Mouse (Mus musculus) regulatory T cell (primary cell): ENCODE measurements around the gene Vim.

Source experiments
- in situ Hi-C: fragments of 300-600 bp; cut with MboI, MseI; formaldehyde crosslinking; loops from one replicate; pipeline ENCODE4 v1.15.1; 2025; ENCODE audit warnings: high pct_unique_total_duplicates

Gene Vim

DNA sequence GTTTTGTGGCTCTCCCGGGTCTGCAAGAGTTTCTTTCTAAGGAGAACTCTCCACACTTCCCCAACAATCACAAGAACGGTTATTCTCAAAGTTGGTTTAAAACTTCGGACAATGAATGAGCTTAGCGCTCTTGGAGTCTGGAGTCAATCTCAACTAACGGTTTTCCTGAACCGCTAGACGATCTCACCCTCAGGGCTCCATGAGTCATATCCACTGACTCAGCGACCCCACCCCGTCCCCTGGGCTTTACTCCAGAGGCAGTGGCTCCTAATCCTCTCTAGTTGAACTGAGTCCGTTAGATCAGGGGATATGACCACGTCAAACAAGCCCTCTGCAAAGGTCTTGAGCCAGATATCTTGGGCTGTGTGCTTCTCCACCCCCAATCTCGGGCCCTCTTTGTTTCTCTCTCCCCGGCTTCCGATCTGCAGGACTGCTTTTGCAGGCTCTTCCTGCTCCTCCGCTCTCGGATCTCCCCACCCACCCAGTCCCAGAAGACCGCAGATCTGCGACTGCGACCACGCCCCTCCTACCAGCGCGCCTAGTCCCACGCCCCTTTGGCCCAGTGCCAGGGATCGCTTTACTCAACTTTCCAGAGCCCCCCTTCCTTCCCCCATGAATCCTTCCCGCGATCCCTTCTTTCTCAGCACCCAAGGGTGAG, at the start of gene Vim:
Gene Vim (plus strand): TSS at position 520 of the 658 bp plus-strand sequence.
- in situ Hi-C loops: loop anchor here (5.0 to 25.0 kb wide), 3 partner anchors 36 to 1161 kb away; partner anchors contain the start of gene Mindy3

DNA sequence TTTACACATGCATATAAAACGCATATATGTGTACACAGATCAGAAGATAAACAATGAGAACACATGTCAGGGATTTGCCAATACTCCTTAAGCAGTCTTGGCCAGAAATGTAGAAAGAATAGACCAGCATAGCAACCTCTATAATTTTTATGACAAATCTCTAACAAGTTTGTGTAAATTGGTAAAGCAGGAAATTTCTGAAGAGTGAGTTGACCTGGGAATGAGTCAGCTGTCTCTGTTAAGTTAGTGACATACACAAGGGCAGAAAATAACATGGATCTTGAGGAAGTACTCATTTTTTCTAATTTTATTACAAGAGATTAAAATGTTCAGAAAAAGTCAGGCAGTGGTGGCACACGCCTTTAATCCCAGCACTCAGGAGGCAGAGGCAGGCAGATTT, 47.5 kb upstream of the Vim start:
- in situ Hi-C loops: loop anchor here (5.0 kb wide), 1 partner anchor 89 kb away; no protein-coding TSS in a partner anchor

DNA sequence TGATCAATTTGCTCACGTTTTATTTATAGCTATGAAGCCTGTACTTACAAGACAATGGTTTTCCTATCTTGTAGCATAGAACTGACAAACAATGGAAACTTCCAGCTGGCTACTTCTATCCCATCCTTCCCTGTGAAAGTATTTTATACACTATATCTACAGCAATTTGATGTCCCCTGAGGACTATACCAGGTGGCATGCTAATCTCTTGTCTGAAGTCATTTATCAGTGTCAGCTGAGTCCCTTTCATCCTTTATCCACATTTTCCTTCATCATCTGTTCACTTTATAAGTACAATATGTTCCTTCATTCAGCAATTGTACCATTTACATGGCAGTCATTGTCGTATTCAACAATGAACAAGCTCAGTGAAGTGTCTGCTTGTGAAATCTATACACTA, 46.6 kb upstream of the Vim start:
- in situ Hi-C loops: loop anchor here (5.0 kb wide), 1 partner anchor 90 kb away; no protein-coding TSS in a partner anchor

DNA sequence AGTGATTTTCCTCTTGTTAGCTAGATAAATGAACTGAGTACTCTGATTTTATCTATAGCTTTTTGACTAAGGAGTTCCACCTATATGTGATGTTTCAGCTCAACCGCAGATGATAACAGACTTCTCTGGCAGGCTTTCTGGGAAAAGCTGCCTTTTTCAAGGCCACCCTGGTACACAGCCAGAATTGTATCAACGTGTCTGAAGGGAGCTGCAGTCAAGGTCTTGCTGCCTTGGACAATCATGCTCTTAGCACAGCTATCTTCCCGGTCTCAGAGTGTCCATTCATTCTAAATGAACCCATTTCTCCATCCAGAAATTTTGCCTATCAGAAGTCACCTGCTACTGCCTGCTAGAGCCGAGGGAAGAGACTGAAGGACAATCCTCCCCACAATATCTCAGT, 46.2 kb upstream of the Vim start:
- in situ Hi-C loops: loop anchor here (5.0 kb wide), 1 partner anchor 90 kb away; no protein-coding TSS in a partner anchor

DNA sequence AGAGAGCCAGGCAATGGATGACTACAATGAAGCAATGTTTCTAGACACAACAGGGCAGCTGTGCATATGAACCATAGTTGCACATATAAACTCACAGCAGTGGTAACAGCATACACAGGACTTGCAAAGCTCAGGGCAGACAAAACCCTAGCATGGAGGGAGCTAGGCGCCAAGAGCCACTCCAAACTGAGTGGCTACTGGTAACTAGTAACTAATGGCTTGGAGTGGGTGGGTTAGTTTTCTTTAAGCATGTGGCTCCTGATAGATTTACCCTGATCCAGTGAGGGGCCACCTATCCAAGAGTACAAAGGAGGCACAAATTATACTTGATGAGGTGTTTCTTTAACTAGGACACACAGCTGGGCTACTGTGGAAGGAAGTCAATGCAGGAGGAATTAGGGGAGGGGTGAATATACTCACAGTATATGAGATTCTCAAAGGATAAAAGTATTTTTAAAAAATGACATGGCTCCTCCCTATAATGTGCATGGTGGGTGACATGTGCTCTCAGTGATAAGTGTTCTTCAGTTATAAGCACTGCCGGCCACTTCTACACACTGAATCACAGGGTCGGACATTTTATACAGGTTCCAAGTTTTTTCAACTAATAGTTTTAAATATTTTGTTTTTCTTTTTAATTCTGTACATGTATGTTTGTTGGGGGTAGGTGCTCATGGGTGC, 44.3 kb upstream of the Vim start:
- in situ Hi-C loops: loop anchor here (5.0 kb wide), 1 partner anchor 92 kb away; no protein-coding TSS in a partner anchor

DNA sequence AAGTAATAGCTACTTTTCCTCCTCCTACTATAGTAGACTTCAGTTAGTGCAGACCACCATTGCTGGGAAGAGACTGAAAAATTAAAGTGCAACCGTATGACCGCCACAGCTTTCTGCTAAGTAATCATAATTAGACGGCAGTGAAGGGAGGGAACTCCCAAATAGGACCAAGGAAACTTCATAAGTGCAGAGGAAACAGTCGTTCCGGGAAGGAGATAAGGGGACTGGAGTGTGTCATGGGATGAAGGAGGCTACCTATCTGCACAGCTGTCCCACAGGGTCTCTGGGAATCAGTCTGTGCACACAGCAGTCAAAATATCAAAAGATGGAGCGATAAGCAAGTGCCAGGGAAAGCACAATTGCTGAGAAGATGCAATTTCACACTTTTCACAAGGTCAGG, 43.1 kb upstream of the Vim start:
- in situ Hi-C loops: no loop called here

DNA sequence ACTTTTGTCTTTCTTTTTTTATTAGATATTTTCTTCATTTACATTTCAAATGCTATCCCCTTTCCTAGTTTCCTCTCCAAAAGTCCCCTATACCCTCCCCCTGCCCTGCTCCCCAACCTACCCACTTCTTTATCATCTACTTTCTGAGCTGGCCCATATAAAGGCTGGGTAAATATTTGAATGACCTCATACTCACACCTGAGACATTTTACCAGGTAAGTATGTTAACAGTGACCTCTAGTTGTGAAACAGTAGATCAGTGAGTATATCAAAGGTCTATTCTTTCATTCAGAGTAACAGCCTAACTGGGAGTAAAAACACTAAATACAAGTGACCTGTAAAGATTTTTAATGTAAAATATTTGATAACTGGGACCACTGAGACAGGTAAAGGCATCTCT, 37.0 kb upstream of the Vim start:
- in situ Hi-C loops: loop anchor here (5.0 kb wide), 1 partner anchor 36 kb away; the partner anchor contains the start of gene Vim

DNA sequence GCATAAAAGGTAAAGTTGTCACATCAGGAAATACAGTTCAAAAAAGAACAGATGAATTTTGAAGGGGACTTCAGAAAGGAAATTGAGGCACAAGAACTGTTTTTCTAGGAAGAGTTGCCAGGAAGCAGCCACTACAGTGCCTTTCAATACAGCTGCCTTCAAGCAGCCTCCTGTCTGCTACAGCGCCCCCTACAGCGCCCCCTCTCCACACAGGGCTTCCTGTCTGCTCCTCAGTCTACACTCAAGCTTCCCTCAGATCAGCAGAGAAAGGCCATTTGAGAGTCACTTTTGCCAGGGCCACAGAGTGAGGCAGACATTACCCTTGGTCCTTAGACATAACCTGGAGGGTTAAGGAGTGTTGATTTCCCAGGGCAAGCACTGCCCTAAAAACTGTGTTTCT, 36.0 kb upstream of the Vim start:
- in situ Hi-C loops: loop anchor here (5.0 kb wide), 1 partner anchor 35 kb away; the partner anchor contains the start of gene Vim

DNA sequence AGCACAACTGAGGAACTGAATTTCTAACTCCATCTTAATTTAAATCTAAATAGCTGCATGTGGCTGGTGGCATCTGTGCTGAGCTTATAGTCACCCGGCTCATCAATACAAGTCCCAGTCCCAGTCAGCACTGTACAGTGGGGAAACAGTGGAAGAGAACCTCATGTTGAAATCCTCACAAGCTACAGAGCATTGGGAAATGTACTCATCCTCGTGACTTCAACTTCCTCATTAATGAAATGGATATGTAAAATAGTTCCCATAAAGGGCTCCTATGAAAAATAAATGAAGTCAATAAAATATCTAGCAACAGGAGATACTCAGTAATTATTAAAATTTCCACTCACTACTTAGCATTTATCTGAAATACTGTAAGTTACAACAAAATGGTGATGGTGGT, 35.5 kb upstream of the Vim start:
- in situ Hi-C loops: loop anchor here (5.0 kb wide), 1 partner anchor 34 kb away; the partner anchor contains the start of gene Vim

DNA sequence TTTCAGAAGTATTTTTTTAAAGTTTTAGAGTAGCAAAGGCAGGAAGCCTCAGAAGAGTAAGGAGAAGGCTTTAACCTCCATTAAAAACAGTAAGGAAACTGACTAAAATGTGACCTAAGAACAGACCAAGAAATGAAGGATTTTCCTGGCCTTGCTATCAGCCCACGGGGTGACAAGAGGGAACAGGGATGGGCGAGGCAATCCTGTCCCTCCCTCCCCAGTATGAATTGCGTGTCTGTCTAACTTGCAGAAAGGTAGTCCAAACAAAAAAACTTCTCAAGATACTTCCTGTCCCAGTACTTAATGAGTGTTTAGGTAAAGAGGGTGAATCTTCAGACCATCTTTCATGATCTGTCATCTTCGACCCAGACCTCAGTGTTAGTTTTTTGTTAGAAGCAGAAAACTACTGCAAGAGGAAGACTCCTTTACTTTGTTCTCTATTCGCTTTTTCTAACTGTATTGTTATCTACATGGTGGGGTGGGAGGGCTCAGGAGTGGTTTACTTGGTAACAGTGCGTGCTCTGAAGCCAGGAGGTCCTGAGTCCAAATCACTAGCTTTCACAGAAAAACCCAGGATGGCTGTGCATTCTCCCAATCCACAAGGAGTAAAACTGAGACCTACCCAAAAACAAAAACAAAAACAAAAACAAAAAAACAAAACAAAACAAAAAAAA, 34.9 kb upstream of the Vim start:
- in situ Hi-C loops: loop anchor here (5.0 kb wide), 1 partner anchor 33 kb away; the partner anchor contains the start of gene Vim

DNA sequence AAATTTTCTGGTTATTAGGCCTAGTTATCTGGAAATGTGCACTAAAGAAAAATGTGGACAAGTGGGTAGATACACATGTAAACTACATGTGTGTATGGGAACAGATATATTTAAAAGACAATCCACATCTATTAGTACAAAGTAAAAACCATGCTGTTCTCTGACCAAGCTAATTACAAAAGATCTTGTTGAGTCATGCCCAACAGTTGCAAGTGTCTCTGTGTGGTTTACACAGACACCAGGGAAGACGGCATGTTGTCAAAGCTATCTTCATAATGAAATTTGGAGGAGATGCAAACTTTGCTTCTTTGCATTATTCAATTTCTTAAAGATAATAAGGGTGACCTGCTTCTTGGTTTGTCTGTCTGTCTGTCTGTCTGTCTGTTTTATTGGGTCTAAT, 33.9 kb upstream of the Vim start:
- in situ Hi-C loops: loop anchor here (5.0 kb wide), 1 partner anchor 32 kb away; the partner anchor contains the start of gene Vim

DNA sequence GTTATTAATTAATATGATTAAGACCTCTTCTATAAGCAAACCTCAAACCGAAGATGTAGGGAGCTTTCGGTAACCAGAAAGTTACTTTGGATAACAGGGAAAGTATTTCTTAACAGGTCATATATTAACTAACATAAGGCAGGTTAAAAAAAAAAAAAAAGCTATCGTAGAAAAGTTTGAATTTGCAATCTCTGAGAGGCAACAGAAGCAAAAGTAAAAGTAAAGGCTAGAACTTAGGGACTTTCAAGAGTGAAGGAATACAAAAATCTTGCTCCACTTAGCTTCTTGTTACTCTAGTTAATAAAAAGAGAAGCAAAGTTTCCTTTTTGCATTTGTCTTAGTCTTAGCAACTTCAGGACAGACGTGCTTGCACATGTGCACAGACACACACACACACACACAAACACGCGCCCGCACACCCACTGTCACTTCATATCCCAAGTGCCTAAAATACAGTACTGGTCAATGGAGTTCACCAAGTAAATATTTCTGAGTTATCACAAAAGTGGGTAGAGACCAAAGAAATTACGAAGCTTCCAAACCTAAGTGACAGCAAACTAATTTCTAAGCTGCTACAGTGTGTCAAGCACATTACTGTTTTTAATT, 30.1 kb upstream of the Vim start:
- in situ Hi-C loops: no loop called here

DNA sequence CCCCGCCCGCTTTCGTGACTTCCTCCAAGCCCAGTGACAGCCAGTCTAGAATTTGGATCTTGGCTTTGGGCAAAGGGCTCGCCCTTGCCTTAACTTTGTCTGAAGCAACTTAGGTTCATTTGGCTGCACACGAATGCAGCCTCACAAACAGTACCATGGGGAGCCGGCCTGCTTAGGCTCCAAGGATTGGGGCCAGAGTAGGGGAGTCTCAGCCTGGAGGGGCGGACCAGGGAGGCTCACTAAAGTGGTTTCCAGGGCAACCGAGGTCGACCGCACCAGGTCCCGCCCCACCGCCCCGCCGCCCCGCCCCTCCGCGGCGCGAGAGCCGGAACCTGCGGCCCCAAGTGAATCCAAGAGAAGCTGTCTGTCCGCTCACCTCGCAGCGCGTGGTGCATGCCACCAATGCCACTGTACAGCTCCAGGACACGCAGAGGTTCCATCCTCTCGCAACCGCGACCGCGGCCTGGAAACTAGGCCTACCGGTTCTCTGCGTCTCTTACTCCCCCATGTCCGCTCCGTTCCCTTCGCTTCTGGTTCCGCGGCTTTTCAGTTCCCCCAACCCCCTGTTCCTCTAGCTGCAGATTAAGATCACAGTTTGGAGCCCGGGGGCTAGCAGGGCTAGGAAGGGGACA, 29.4 kb upstream of the Vim start, which contains the start of gene Trdmt1:
Gene Trdmt1 (minus strand): TSS at position 476 of the 632 bp plus-strand sequence.
- in situ Hi-C loops: no loop called here

DNA sequence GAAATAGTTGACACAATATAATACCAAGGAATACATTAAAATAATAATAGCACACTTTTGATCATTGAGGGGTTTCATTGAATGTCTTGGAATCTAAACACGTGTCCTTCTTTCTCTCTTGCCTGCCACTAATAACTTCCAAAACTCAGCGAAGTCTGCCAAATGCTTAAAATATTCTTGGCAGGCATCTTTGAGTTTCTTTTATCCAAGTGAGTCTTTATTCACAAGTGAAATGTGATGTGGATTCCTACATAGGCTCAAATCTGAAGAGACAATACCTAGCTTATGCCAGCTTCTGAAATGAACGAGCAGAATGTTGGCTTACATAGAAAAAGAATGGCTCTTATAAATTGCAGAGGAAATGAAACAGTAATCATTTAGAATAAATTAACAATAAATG, 25.0 kb upstream of the Vim start:
- in situ Hi-C loops: no loop called here

DNA sequence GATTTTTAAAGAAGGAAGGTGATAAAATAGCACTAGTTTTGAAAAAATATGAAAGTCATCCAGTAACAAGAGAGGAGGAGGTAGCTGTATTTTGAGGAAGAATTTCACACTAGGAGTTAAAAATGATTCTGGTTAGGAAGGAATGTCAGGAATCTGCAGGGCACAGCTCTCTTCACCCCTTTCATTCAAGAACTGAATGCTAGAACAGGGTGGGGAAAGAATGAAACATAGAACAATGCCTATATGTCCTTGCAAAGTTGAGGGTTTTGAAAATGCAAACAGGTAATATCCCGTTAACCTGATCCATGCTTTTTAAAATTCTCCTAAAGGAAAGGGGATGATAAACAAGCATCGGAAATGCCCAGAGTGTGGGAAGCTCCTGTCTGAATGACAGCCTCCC, 19.8 kb upstream of the Vim start:
- in situ Hi-C loops: loop anchor here (25.0 kb wide), 1 partner anchor 1142 kb away; the partner anchor contains the start of gene Mindy3

DNA sequence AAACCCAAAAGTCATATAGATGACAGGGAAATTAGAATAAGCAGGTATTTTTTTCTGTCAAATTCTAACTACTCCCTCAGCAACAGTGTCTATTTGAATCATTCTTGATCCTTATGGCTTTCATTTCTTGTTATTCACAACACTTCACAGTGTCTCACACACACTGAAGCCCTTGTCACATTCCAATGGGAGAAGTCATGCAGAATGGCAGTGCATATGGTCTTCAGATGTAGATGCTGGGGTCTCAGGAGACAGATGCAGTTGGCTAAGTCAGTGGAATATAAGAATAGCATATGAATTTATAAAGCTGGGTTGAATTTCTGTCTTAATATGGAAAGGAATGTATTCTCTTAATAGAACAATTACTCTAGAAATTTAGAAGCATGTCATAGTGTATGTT, 17.5 kb upstream of the Vim start:
- in situ Hi-C loops: loop anchor here (25.0 kb wide), 1 partner anchor 1144 kb away; the partner anchor contains the start of gene Mindy3

DNA sequence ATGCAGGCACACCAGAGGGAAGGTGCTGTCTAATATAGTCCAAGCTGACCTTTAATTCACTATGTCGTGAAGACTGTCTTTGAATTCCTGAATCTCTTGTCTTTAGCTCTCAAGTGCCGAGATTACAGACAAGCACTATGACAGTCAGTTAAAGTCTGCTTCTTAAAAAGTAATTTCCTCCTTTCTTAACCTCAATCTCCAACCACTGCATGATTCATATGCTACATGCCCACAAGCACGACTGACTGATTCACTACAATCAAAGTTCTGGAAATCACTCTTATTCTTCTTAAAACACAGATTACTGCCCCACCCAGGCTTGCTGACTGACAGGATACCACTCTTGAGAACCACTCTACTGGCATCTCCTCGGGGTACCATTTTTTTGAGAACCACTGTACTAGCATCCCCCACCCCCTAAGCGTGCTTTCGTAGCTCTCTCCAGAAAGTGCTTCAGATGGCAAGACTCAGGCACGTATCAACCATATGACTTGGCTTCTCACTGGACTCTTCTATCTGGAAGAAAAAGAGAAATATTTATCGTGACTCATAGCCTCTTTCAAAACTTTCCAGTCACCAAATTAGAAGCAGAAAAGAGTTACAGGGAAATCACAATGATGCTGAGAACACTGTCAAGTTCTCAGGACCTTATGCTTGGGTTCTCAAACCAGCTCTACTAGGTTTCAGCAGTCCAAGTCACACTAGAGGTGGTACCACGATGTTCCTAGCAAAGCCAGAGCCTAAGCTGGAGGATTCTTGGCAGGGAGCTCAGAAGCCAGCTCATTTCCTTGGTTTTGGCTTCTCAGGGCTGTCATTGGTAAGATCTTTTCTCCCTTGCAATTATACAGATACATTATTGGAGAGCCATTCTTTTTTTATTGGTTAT, 16.3 kb upstream of the Vim start:
- in situ Hi-C loops: loop anchor here (25.0 kb wide), 1 partner anchor 1145 kb away; the partner anchor contains the start of gene Mindy3

DNA sequence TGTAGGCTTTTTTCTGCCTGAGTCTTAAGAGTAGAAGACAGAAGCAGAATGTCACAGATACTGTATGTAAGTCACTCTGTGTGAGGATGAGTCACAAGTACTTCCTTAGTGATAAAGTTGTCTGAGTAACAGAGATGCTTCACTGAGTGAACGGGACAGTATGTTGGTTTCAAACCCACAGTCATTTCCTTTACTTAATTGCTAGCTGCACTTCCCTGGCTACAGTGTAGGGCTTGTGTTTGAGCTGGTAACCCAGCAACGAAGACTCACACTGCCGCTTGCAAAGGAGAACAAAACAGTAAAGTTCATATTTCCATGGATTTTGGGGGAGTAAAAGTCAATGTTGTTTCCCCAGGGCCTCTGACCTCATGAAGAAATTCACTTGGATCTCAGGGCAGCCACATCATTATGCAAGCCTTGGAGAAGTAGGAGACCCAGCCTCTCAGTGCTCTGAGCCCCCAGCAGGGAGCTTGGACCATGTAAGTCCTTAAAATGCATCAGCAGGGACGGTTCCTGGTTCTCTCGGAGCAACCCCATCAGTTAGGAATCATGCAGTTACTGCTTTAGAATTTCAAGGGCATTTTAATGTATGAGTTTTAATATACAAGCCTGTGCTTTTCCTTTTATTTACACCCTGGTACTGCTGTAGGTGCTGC, 15.0 kb upstream of the Vim start:
- in situ Hi-C loops: loop anchor here (25.0 kb wide), 1 partner anchor 1146 kb away; the partner anchor contains the start of gene Mindy3

DNA sequence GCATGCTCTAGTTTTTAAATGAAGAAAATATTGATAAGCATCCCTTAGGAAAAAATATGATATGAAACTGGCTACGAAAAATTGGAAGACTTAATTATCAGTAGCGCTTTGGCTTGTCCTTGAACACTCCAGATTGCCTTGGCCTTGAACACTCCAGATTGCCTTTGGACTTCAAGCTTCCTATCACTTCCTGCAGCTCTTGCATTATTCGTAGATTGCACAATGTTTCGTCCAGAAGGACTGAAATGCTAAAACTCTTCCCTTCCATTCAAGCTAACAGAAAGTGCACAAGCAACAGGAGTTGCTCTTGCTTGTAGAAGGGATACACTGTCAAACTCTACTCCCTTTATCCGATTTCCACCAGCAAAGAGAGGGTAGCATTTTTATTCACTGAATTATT, 14.4 kb upstream of the Vim start:
- in situ Hi-C loops: loop anchor here (25.0 kb wide), 1 partner anchor 1147 kb away; the partner anchor contains the start of gene Mindy3
